Mouse (Mus musculus): ENCODE data around the gene Srgap2. TPM values are rescaled to one million over a fixed set of nuclear protein-coding genes. Genes with fewer than 3 reads are reported as not detected.

Gene Srgap2
- total RNA-seq, 2 experiments from 2014 or later = 75.1 to 87.6 TPM

GRCm38 (mm10) chr1:131293221-131293921 is 233.8 kb downstream of the Srgap2 start:
- DNase-seq (ENCODE audit: low spot score in 2 of 2) = no peak

GRCm38 (mm10) chr1:131290648-131291047 is 236.5 kb downstream of the Srgap2 start:
- DNase-seq (ENCODE audit: low spot score in 2 of 2) = peak; percentile 26 to 79

GRCm38 (mm10) chr1:131288938-131289337 is 238.2 kb downstream of the Srgap2 start:
- DNase-seq (ENCODE audit: low spot score in 2 of 2) = no peak

GRCm38 (mm10) chr1:131287267-131287666 is 239.9 kb downstream of the Srgap2 start:
- no peak for DNase-seq (ENCODE audit: low spot score in 2 of 2)

- DNase-seq (ENCODE audit: low spot score in 2 of 2) = no peak
These were observed 240.3 kb downstream of the Srgap2 start for GRCm38 (mm10) chr1:131286803-131287202.

GRCm38 (mm10) chr1:131284616-131285015 is 242.5 kb downstream of the Srgap2 start:
- no peak for DNase-seq (ENCODE audit: low spot score in 2 of 2)

- no peak for DNase-seq (ENCODE audit: low spot score in 2 of 2)
These were observed 243.0 kb downstream of the Srgap2 start for GRCm38 (mm10) chr1:131284167-131284566.

- DNase-seq (ENCODE audit: low spot score in 2 of 2) = no peak
These were observed 245.4 kb downstream of the Srgap2 start for GRCm38 (mm10) chr1:131281731-131282130.

- no peak for DNase-seq (ENCODE audit: low spot score in 2 of 2)
These were observed 246.9 kb downstream of the Srgap2 start for GRCm38 (mm10) chr1:131280280-131280679.

- no peak for DNase-seq (ENCODE audit: low spot score in 2 of 2)
These were observed 247.7 kb downstream of the Srgap2 start, which contains the start of gene Ikbke for GRCm38 (mm10) chr1:131279456-131279776. Ikbke (minus strand) TSS chr1:131279606.

GRCm38 (mm10) chr1:131278606-131279455 is 248.3 kb downstream of the Srgap2 start:
- no peak for DNase-seq (ENCODE audit: low spot score in 2 of 2)

GRCm38 (mm10) chr1:131276831-131277230 is 250.3 kb downstream of the Srgap2 start:
- no peak for DNase-seq (ENCODE audit: low spot score in 2 of 2)

GRCm38 (mm10) chr1:131275577-131275976 is 251.6 kb downstream of the Srgap2 start:
- DNase-seq (ENCODE audit: low spot score in 2 of 2) = no peak

GRCm38 (mm10) chr1:131274725-131275539 is 252.2 kb downstream of the Srgap2 start:
- DNase-seq (ENCODE audit: low spot score in 2 of 2) = no peak

- peak; percentile 44 to 85 for DNase-seq (ENCODE audit: low spot score in 2 of 2)
These were observed 257.2 kb downstream of the Srgap2 start for GRCm38 (mm10) chr1:131269797-131270578.

GRCm38 (mm10) chr1:131268776-131269175 is 258.4 kb downstream of the Srgap2 start:
- no peak for DNase-seq (ENCODE audit: low spot score in 2 of 2)

- DNase-seq (ENCODE audit: low spot score in 2 of 2) = no peak
These were observed 263.2 kb downstream of the Srgap2 start for GRCm38 (mm10) chr1:131263905-131264304.

GRCm38 (mm10) chr1:131260309-131260656 is 266.9 kb downstream of the Srgap2 start:
- peak in 1 of 2 experiments; percentile 72 for DNase-seq (ENCODE audit: low spot score in 2 of 2)

- DNase-seq (ENCODE audit: low spot score in 2 of 2) = peak in 1 of 2 experiments; percentile 34
These were observed 267.4 kb downstream of the Srgap2 start for GRCm38 (mm10) chr1:131259632-131260308.

- no peak for DNase-seq (ENCODE audit: low spot score in 2 of 2)
These were observed 269.9 kb downstream of the Srgap2 start for GRCm38 (mm10) chr1:131257288-131257687.
